Mouse (Mus musculus) adrenal gland, postnatal 25 days (tissue): ENCODE results near the gene Prkg1. TPM values are rescaled to one million over a fixed set of nuclear protein-coding genes. Genes with fewer than 3 reads are reported as not detected.
"Not testable (repeated sequence)": the region's sequence is repeated elsewhere in the genome, so short reads cannot be mapped to it uniquely, and the experiment has no call there.

ENCODE experiments used
- DNase-seq: peaks from one replicate; pipeline ENCODE4 v3.0.0; 2021; ENCODE audit warnings: mixed read lengths
- total RNA-seq: library from RNA; stranded (reverse); gene quantifications from 2 replicates; pipeline ENCODE4 v1.2.3, GENCODE M21; 2021

The Prkg1 gene
- total RNA-seq, 1 experiment from 2014 or later: 7.7 TPM

DNA sequence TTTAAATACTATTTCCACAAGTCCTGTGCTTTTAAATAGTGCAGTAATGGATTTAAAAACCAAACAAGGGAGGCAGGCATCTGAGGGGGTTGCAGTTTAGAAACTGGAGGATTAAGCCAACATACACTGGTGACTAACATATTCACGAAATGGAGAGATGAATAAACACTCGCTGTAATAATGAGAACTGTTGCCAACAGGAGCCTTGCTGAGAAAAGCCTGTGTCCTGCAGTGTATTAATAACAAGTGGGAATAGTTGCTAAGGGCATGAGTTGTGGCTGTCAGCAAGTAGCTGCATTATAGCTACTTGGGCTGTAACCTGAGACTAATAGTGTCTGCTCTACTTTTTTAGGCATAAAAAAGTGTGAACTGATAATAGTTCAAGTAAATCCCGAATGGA, 480.3 kb downstream of the Prkg1 start:
- DNase-seq: no peak

GRCm38 (mm10) chr19:31284126-31284525, 480.7 kb downstream of the Prkg1 start:
- no peak for DNase-seq

DNA sequence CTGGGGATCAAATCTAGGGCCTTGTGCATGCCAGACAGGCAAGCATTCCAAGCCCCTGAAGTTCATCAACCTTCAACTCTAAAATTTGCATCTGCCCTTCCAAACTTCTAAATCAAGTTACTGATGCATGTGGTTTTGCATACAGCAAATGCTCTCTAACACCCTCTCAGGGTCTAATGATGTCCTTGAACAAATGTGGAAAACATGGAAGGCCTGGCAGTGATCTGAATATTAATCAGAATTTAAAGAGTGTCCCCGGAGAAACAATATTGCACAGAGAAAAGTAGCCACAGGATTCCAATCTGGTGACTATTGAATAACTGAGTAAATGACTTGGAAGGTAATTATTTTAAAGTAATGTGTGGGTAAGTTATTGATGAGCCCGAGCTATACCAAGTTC, 481.2 kb downstream of the Prkg1 start:
- DNase-seq: no peak

GRCm38 (mm10) chr19:31279797-31280486, 484.9 kb downstream of the Prkg1 start:
- DNase-seq: peak; percentile 57

GRCm38 (mm10) chr19:31262438-31262837, 502.4 kb downstream of the Prkg1 start:
- DNase-seq: no peak

DNA sequence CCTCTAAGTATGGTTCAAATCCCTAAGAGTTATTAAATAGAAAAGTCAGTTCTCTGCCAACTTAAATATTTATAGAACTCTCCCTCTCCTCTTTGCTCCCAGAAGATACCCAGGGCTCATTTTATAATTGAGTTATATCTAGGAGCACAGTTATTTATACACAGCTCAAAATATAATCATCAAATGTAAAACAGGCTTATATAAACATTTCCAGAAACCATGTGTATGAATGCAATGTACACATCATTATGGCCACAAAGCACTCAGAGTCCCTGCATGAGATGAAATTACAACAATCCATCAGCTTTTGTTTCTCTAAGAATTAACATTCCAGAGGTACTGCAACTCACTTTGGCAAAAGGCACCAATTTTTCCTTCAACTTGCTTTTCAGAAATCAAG, 504.3 kb downstream of the Prkg1 start:
- DNase-seq: no peak

GRCm38 (mm10) chr19:31255780-31256179, 509.1 kb downstream of the Prkg1 start:
- DNase-seq: no peak

GRCm38 (mm10) chr19:31232410-31232809, 532.4 kb downstream of the Prkg1 start:
- no peak for DNase-seq

GRCm38 (mm10) chr19:31228385-31228784, 536.4 kb downstream of the Prkg1 start:
- DNase-seq: no peak

- no peak for DNase-seq
Observed at GRCm38 (mm10) chr19:31223457-31223856, 541.4 kb downstream of the Prkg1 start.

DNA sequence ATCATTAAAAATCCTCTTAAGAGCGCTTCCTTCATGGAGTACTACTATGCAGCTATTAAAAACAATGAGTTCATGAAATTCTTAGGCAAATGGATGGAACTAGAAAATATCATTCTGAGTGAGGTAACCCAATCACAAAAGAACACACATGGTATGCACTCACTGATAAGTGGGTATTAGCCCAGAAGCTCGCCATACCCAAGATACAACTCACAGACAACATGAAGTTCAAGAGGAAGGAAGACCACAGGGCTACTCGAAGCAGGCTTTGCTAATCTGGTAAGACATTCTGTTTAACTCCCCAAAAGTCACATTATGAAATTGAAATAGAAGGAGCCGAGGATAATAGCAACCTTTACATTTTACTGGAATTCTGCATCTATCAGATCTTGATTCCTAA, 545.6 kb downstream of the Prkg1 start:
- not testable (repeated sequence) for DNase-seq

GRCm38 (mm10) chr19:31210850-31211249, 554.0 kb downstream of the Prkg1 start:
- no peak for DNase-seq

DNA sequence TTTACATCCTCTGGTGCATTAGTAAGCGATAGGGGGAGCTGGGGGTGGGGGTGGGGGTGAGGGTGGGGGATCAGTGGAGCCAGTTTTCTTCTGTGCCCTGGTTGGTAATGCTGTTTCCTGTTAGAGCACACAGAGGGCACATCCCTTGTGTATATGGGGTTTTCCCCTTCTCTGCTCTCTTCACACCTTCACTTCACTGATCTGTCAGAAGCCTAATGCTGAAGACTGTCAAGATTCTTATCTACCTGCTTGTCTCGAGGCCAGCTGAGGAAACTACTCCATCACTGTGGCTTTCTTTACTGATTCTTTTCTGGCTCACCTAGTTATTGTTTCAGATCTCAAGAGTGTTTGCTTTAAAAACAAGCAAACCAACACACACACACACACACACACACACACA, 554.4 kb downstream of the Prkg1 start:
- no peak for DNase-seq

GRCm38 (mm10) chr19:31199583-31199982, 565.2 kb downstream of the Prkg1 start:
- DNase-seq: no peak

GRCm38 (mm10) chr19:31198461-31198860, 566.4 kb downstream of the Prkg1 start:
- no peak for DNase-seq

DNA sequence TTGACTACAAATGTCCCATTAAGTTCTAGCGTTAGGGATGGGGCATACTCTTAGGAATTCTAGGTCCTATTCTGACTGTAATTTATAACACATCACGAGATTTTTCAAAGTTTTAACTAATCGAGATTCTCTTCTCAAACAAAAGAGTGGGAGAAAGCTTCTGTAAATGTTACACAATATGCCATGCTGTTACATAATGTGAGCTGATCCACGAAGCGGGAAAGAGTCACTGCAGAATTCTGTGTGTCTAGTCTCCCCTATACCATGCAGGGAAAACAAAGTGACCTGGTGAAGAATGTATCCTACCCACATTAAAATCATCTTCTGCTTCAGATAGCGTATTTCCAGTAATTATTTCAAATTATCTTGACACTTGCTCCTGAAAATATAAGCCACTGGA, 567.8 kb downstream of the Prkg1 start:
- DNase-seq: no peak

GRCm38 (mm10) chr19:31188559-31189218, 576.1 kb downstream of the Prkg1 start:
- DNase-seq: no peak

- no peak for DNase-seq
Observed at GRCm38 (mm10) chr19:31180757-31181156, 584.1 kb downstream of the Prkg1 start.

DNA sequence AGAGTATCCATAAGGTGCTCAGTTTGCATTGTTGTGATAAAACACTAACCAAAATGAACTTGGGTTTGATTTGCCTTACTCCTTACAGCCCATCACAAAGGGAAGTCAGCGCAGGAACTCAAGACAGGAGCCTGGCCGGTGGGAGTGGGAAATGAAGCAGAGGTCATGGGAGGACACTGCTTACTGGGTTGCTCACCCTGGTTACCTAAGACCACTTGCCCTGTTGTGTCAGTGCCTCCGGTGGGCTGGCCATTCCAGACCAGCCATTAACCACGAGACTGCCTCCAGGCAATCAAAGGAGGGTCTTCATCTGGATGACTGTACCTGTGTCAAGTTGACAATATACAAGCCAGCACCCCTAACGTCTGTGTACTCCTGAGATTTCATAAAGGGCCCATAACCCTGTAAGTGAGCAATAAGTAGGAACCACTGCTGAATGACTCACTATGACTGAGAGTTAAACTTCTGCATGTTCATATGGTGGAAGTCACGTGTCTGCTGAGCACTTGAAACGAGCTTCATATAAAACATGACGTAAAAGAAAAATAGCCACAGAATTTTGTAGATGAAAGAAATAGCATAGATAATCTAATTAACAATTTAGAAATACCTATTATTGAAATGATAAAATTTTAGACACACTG, 587.4 kb downstream of the Prkg1 start:
- no peak for DNase-seq

DNA sequence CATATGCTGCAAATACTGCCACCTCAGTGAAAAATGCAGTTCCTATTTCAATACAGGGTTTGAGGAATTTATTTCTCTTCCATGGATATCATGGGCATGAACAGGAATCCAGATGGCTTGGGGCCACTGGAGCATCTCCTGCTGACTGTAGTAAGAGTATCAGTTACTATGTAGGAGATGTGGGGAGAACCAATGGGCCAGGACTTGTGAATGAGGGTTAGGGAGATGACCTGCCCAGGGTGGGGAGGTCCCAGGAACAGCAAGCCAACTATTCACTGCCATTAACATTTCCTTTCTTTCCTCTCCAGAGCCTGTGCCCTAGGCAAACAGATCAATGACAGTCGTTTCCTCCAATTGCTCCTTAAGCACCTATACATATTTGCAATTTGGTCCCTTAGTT, 593.8 kb downstream of the Prkg1 start:
- DNase-seq: no peak

GRCm38 (mm10) chr19:31158944-31159460, 605.8 kb downstream of the Prkg1 start:
- no peak for DNase-seq

DNA sequence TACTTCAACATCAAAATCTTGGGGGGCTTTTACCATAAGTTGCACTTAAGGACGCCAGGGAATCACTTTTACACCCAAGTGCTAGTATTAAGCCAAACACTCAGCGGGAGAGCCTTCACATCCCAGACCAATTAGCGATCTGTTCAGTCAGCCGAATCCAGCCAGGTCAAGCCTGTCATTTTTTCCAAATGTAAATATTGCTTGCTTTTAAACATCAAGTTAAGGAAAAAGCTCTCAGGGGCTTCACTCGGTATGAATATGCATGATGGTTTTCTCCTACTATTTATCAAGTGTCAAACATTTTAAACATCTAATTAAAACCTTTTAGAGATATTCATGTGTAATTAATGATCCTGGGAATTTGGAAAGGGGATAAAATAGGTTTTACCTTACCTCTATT, 611.4 kb downstream of the Prkg1 start:
- DNase-seq: no peak

GRCm38 (mm10) chr19:31149902-31150301, 614.9 kb downstream of the Prkg1 start:
- DNase-seq: no peak
